Mouse (Mus musculus): ENCODE data around the gene Nom1. TPM values are rescaled to one million over a fixed set of nuclear protein-coding genes. Genes with fewer than 3 reads are reported as not detected.
"Not testable (repeated sequence)": the region's sequence is repeated elsewhere in the genome, so short reads cannot be mapped to it uniquely, and the experiment has no call there.

Nom1 gene
- total and polyA plus RNA-seq, 3 experiments: 12.1 to 26.3 (median 26.2) TPM

DNA sequence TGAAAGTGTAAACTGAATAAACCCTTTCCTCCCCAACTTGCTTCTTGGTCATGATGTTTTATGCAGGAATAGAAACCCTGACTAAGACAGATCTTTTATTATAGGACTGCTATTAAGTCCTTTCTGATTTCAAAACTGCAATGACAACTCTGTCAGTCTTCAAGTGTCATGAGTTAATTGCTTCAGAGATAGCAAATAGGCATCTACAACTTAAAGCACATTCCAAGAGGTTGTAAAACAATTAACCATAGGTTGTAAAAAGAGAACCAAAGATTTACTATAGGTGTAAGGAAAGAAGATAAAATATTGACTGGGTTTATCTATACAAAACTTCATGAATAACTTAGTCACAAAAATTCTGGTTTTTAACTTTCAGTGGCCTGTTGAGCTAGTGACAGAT lies 23.6 kb upstream of the Nom1 start:
- Histone ChIP-seq H3K27me3 (ENCODE audit: insufficient read depth, low read length) (peaks cover 7% of the 10 kb centered on the region), H3K9me3 (replicated peaks) (no peaks in the 10 kb centered on the region), H3K36me3 (replicated peaks) (no peaks in the 10 kb centered on the region), H3K4me1 (ENCODE audit: insufficient read depth, low read depth, low read length) (no peaks in the 10 kb centered on the region), H3K4me3 (ENCODE audit: low read depth, low read length) (no peak overlapping the region)
- DNase-seq (ENCODE audit: low spot score) (no peak), ATAC-seq (ENCODE audit: extremely low read depth, insufficient number of reproducible peaks, low FRiP score, poor library complexity, severe bottlenecking) (no peak)
- no peak for TF ChIP-seq GATA1 (IDR thresholded peaks at IDR 0.05; ENCODE audit: borderline replicate concordance, low read length)
- TF ChIP-seq GATA2 (IDR thresholded peaks at IDR 0.05; ENCODE audit: borderline replicate concordance, low read depth, low read length): no peak
- no peak for TF ChIP-seq TAL1 (conservative IDR thresholded peaks at IDR 0.05; ENCODE audit: low read depth, low read length)
- TF ChIP-seq CTCF (IDR thresholded peaks at IDR 0.05; ENCODE audit: low read depth, low read length): no peak
- TF ChIP-seq POLR2AphosphoS5 (IDR thresholded peaks at IDR 0.05; ENCODE audit: insufficient replicate concordance, low read depth, low read length): no peak

DNA sequence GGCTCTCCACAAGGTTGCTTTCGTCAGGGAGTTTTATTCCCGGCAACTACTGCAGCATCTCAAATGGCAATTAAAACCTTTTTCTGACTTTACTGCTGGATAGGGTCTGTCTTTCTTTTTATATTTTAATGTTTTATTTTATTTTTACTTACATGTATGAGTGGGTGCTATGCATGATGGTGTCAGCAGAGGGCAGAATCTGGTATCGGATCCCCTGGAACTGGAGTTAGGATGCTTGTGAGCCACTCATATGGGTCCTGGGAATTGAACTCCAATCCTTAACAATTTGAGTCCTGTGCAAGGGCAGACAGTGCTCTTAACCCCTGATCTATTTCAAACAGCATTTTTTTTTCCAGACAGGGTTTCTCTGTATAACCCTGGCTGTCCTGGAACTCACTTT lies 21.4 kb upstream of the Nom1 start:
- no peak for TF ChIP-seq TAL1 (conservative IDR thresholded peaks at IDR 0.05; ENCODE audit: low read depth, low read length)
- no peak for TF ChIP-seq POLR2AphosphoS5 (IDR thresholded peaks at IDR 0.05; ENCODE audit: insufficient replicate concordance, low read depth, low read length)
- no peak for TF ChIP-seq GATA2 (IDR thresholded peaks at IDR 0.05; ENCODE audit: borderline replicate concordance, low read depth, low read length)
- TF ChIP-seq GATA1 (IDR thresholded peaks at IDR 0.05; ENCODE audit: borderline replicate concordance, low read length): no peak
- TF ChIP-seq CTCF (IDR thresholded peaks at IDR 0.05; ENCODE audit: low read depth, low read length): no peak
- Histone ChIP-seq H3K9me3 (replicated peaks) (no peaks in the 10 kb centered on the region), H3K4me1 (ENCODE audit: insufficient read depth, low read depth, low read length) (no peaks in the 10 kb centered on the region), H3K36me3 (replicated peaks) (no peaks in the 10 kb centered on the region), H3K4me3 (ENCODE audit: low read depth, low read length) (no peak overlapping the region), H3K27me3 (ENCODE audit: insufficient read depth, low read length) (peaks cover 13% of the 10 kb centered on the region)
- no peak for ATAC-seq (ENCODE audit: extremely low read depth, insufficient number of reproducible peaks, low FRiP score, poor library complexity, severe bottlenecking)
- no peak for DNase-seq (ENCODE audit: low spot score)

DNA sequence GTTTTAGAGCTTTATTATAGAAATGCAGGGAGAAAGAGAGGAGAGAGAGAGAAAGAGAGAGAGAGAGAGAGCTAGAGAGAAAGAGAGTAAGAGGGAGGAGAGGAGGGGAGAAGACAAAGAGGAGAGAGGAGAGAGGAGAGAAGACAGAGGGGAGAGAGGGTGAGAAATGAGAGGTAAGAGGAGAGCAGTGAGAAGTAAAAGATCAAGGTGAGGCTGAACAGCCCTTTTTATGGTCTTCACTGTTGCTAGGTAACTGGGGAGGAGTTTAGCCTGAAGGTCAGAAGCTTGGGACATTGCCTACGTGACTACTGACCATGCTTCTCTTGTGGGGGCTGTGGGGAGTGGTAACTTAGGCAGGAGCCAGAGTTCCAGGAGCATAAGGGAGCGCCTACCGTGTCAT lies 11.1 kb upstream of the Nom1 start:
- not testable (repeated sequence) for H3K36me3 ChIP-seq (replicated peaks); DNase-seq (ENCODE audit: low spot score); H3K4me3 ChIP-seq (ENCODE audit: low read depth, low read length); H3K4me1 ChIP-seq (ENCODE audit: insufficient read depth, low read depth, low read length); ATAC-seq (ENCODE audit: extremely low read depth, insufficient number of reproducible peaks, low FRiP score, poor library complexity, severe bottlenecking); H3K9me3 ChIP-seq (replicated peaks)
- H3K27me3 ChIP-seq (ENCODE audit: insufficient read depth, low read length): peaks cover 37% of the 10 kb centered on the region

DNA sequence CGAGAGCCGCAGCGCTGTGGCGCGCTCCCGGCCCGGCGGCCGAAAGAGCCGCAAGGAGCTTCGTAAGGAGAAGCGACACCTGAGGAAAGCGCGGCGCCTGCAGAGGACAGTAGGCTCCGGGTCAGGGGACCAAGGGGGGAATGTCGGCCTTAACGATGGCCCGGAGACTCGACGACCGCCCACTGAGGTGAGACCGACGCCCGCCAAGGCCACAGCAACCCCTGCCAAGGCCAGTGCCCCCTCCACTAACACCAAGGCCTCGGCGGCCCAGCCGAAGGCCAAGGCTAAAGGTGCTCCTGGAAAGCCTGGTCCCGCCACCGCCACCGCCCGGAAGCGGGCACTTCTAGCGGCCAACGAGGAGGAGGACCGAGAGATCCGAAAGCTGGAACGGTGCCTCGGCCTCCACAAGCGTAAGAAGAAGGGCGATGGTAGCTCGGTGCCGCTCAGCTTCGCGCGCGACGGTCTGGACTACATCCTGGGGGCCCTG lies 451 bp downstream of the Nom1 start:
- peaks cover 48% of the 10 kb centered on the region for H3K4me1 ChIP-seq (ENCODE audit: insufficient read depth, low read depth, low read length)
- H3K4me3 ChIP-seq (ENCODE audit: low read depth, low read length): peak overlapping the region; percentile 86
- H3K27me3 ChIP-seq (ENCODE audit: insufficient read depth, low read length): peaks cover 11% of the 10 kb centered on the region
- TF ChIP-seq POLR2AphosphoS5 (IDR thresholded peaks at IDR 0.05; ENCODE audit: insufficient replicate concordance, low read depth, low read length) (no peak), TAL1 (conservative IDR thresholded peaks at IDR 0.05; ENCODE audit: low read depth, low read length) (no peak), CTCF (IDR thresholded peaks at IDR 0.05; ENCODE audit: low read depth, low read length) (no peak), GATA1 (IDR thresholded peaks at IDR 0.05; ENCODE audit: borderline replicate concordance, low read length) (no peak), GATA2 (IDR thresholded peaks at IDR 0.05; ENCODE audit: borderline replicate concordance, low read depth, low read length) (no peak)
- H3K9me3 ChIP-seq (replicated peaks): no peaks in the 10 kb centered on the region
- ATAC-seq (ENCODE audit: extremely low read depth, insufficient number of reproducible peaks, low FRiP score, poor library complexity, severe bottlenecking) (no peak), DNase-seq (ENCODE audit: low spot score) (peak; percentile 24)
- H3K36me3 ChIP-seq (replicated peaks): peaks cover 47% of the 10 kb centered on the region

DNA sequence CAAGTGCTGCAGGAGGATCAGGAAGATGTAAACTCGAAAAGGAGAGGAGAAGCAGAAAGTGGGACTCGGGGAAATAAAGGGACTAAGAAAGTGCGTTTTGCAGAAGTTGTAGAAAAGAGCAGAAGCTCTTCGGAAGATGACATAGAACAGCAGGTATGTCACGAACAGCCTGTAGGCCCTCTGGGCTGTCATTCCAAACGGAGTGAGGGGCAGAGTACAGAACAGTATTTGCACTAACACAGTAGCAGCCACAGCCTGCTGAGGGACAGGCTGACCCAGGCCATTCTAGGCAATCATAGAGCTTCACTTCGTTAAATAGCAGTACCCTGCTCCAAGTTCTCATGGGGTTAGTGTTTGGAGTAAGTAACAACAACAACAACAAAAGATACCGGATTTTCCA lies 1.0 kb downstream of the Nom1 start:
- Histone ChIP-seq H3K4me3 (ENCODE audit: low read depth, low read length) (peak overlapping the region; percentile 86), H3K36me3 (replicated peaks) (peaks cover 53% of the 10 kb centered on the region), H3K27me3 (ENCODE audit: insufficient read depth, low read length) (peaks cover 11% of the 10 kb centered on the region), H3K9me3 (replicated peaks) (no peaks in the 10 kb centered on the region), H3K4me1 (ENCODE audit: insufficient read depth, low read depth, low read length) (peaks cover 52% of the 10 kb centered on the region)
- TF ChIP-seq GATA2 (IDR thresholded peaks at IDR 0.05; ENCODE audit: borderline replicate concordance, low read depth, low read length) (no peak), CTCF (IDR thresholded peaks at IDR 0.05; ENCODE audit: low read depth, low read length) (no peak), GATA1 (IDR thresholded peaks at IDR 0.05; ENCODE audit: borderline replicate concordance, low read length) (no peak), POLR2AphosphoS5 (IDR thresholded peaks at IDR 0.05; ENCODE audit: insufficient replicate concordance, low read depth, low read length) (no peak), TAL1 (conservative IDR thresholded peaks at IDR 0.05; ENCODE audit: low read depth, low read length) (no peak)
- ATAC-seq (ENCODE audit: extremely low read depth, insufficient number of reproducible peaks, low FRiP score, poor library complexity, severe bottlenecking) (no peak), DNase-seq (ENCODE audit: low spot score) (no peak)

DNA sequence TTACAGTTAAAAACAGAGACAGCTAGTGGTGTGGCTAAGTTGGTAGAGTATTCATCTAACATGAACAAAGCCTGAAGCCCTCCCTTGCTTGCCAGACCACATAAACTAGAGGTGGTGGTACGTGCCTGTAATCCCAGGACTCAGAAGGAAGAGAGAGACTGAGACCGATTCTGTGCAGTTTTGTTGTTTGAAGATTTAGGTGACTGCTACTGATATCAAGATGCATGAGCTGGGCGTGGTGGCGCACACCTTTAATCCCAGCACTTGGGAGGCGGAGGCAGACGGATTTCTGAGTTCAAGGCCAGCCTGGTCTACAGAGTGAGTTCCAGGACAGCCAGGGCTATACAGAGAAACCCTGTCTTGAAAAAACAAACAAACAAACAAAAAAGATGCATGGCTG lies 2.3 kb downstream of the Nom1 start:
- H3K4me3 ChIP-seq (ENCODE audit: low read depth, low read length): peak overlapping the region; percentile 86; the same call in 1 of the 2 replicates
- DNase-seq (ENCODE audit: low spot score); H3K9me3 ChIP-seq (replicated peaks); H3K27me3 ChIP-seq (ENCODE audit: insufficient read depth, low read length); ATAC-seq (ENCODE audit: extremely low read depth, insufficient number of reproducible peaks, low FRiP score, poor library complexity, severe bottlenecking): not testable (repeated sequence)
- H3K4me1 ChIP-seq (ENCODE audit: insufficient read depth, low read depth, low read length): peaks cover 53% of the 10 kb centered on the region
- peaks cover 65% of the 10 kb centered on the region for H3K36me3 ChIP-seq (replicated peaks)

DNA sequence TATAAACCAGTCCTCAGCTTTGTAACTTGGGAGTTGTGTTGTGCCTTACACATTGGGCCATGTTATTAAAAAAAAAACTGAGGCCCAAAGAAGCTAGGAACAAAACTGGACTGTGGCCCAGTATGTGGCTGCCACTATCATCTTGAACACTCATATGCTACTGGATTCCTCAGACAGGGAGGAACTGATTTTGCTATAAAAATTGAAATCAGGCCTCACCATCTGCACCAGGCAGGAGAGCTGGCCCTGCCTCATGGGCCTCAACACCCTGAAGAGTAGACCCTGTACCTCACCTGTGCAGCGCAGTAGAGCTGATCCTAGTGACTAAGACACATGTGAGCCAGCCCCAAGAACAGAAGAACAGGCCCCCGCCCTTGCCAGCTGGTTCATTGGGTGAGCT lies 10.8 kb downstream of the Nom1 start:
- Histone ChIP-seq H3K4me3 (ENCODE audit: low read depth, low read length) (no peak overlapping the region), H3K36me3 (replicated peaks) (peaks cover 96% of the 10 kb centered on the region), H3K27me3 (ENCODE audit: insufficient read depth, low read length) (no peaks in the 10 kb centered on the region), H3K4me1 (ENCODE audit: insufficient read depth, low read depth, low read length) (peaks cover 31% of the 10 kb centered on the region), H3K9me3 (replicated peaks) (no peaks in the 10 kb centered on the region)
- TF ChIP-seq GATA2 (IDR thresholded peaks at IDR 0.05; ENCODE audit: borderline replicate concordance, low read depth, low read length): no peak
- TF ChIP-seq TAL1 (conservative IDR thresholded peaks at IDR 0.05; ENCODE audit: low read depth, low read length): no peak; the same call in 1 of the 2 replicates
- TF ChIP-seq POLR2AphosphoS5 (IDR thresholded peaks at IDR 0.05; ENCODE audit: insufficient replicate concordance, low read depth, low read length): no peak
- TF ChIP-seq GATA1 (IDR thresholded peaks at IDR 0.05; ENCODE audit: borderline replicate concordance, low read length): no peak
- TF ChIP-seq CTCF (IDR thresholded peaks at IDR 0.05; ENCODE audit: low read depth, low read length): no peak
- DNase-seq (ENCODE audit: low spot score) (no peak), ATAC-seq (ENCODE audit: extremely low read depth, insufficient number of reproducible peaks, low FRiP score, poor library complexity, severe bottlenecking) (0 out of 2 replicates have a peak, but pooled peaks have one; percentile 8)
